Mouse (Mus musculus): ENCODE measurements around the gene Pml.

Pml gene

GRCm38 (mm10) chr9:58249592-58250192 is at the start of gene Pml:
Pml (minus strand) TSS chr9:58249786.
- DNase-seq (ENCODE audit: low read depth) = peak; percentile 80

- DNase-seq (ENCODE audit: low read depth) = no peak
Observed at GRCm38 (mm10) chr9:58297961-58298477, 48.4 kb upstream of the Pml start.

GRCm38 (mm10) chr9:58297065-58297464 is 47.5 kb upstream of the Pml start:
- no peak for DNase-seq (ENCODE audit: low read depth)

- no peak for DNase-seq (ENCODE audit: low read depth)
Observed at GRCm38 (mm10) chr9:58295766-58296361, 46.3 kb upstream of the Pml start.

GRCm38 (mm10) chr9:58295345-58295744 is 45.8 kb upstream of the Pml start:
- no peak for DNase-seq (ENCODE audit: low read depth)

- no peak for DNase-seq (ENCODE audit: low read depth)
Observed at GRCm38 (mm10) chr9:58294527-58294926, 44.9 kb upstream of the Pml start.

GRCm38 (mm10) chr9:58289901-58290300 is 40.3 kb upstream of the Pml start:
- no peak for DNase-seq (ENCODE audit: low read depth)

GRCm38 (mm10) chr9:58289090-58289489 is 39.5 kb upstream of the Pml start:
- DNase-seq (ENCODE audit: low read depth) = no peak

- no peak for DNase-seq (ENCODE audit: low read depth)
Observed at GRCm38 (mm10) chr9:58283431-58283830, 33.8 kb upstream of the Pml start.

GRCm38 (mm10) chr9:58281597-58281996 is 32.0 kb upstream of the Pml start:
- DNase-seq (ENCODE audit: low read depth) = peak; percentile 64

- DNase-seq (ENCODE audit: low read depth) = peak; percentile 95
Observed at GRCm38 (mm10) chr9:58280259-58281109, 30.9 kb upstream of the Pml start.

GRCm38 (mm10) chr9:58279780-58280179 is 30.2 kb upstream of the Pml start:
- no peak for DNase-seq (ENCODE audit: low read depth)

- no peak for DNase-seq (ENCODE audit: low read depth)
Observed at GRCm38 (mm10) chr9:58278821-58279723, 29.5 kb upstream of the Pml start.

- no peak for DNase-seq (ENCODE audit: low read depth)
Observed at GRCm38 (mm10) chr9:58278313-58278712, 28.7 kb upstream of the Pml start.

GRCm38 (mm10) chr9:58276346-58276745 is 26.8 kb upstream of the Pml start:
- DNase-seq (ENCODE audit: low read depth) = peak; percentile 59

- peak; percentile 97 for DNase-seq (ENCODE audit: low read depth)
Observed at GRCm38 (mm10) chr9:58275797-58276196, 26.2 kb upstream of the Pml start.

- peak; percentile 99 for DNase-seq (ENCODE audit: low read depth)
Observed at GRCm38 (mm10) chr9:58275115-58275774, 25.7 kb upstream of the Pml start.

GRCm38 (mm10) chr9:58274626-58275025 is 25.0 kb upstream of the Pml start:
- no peak for DNase-seq (ENCODE audit: low read depth)

GRCm38 (mm10) chr9:58274101-58274604 is 24.6 kb upstream of the Pml start:
- peak; percentile 49 for DNase-seq (ENCODE audit: low read depth)

GRCm38 (mm10) chr9:58272855-58273254 is 23.3 kb upstream of the Pml start:
- no peak for DNase-seq (ENCODE audit: low read depth)

- peak; percentile 32 for DNase-seq (ENCODE audit: low read depth)
Observed at GRCm38 (mm10) chr9:58272068-58272541, 22.5 kb upstream of the Pml start.
